Mouse (Mus musculus): ENCODE measurements around the gene C2.

GRCm38 (mm10) chr17:34911945-34912351 is 13.9 kb upstream of the C2 start:
- TF ChIP-seq CTCF (IDR thresholded peaks at IDR 0.05; ENCODE audit: low read depth, low read length) (peak; percentile 91), TAL1 (conservative IDR thresholded peaks at IDR 0.05; ENCODE audit: low read depth, low read length) (no peak), GATA2 (IDR thresholded peaks at IDR 0.05; ENCODE audit: borderline replicate concordance, low read depth, low read length) (no peak), GATA1 (IDR thresholded peaks at IDR 0.05; ENCODE audit: borderline replicate concordance, low read length) (no peak), POLR2AphosphoS5 (IDR thresholded peaks at IDR 0.05; ENCODE audit: insufficient replicate concordance, low read depth, low read length) (no peak)

Measured in G1E (cell line).